In the genomic region with DNA sequence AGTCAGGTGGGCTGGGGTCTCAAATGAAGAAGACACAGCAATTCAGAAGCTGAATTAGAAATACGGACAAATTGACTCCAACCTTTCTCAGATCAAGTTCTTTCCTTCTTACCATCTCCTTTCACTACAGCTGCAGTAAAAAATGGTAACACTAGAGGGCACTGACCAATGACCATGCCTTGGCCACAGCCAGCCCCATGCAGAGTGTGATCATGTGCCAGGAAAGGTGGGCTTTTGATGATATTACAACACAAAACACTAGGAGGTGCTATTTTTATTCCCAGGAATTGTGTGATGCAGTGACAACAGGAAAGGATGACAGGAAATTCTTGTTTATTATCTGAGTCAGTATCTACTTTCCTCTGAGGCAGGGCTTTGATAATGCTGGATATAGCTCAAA, we compare ENCODE assay signal across 8 mouse cellular contexts. TPM values are rescaled to one million over a fixed set of nuclear protein-coding genes. Genes with fewer than 3 reads are reported as not detected.
DNase-seq lines count a peak whose midpoint lies in the region; ATAC-seq and TF ChIP-seq lines count a peak whose summit lies in the region.

No protein-coding gene starts in this region.

- no peaks in the 10 kb centered on the region for H3K4me1 ChIP-seq in heart, adult 2 months (ENCODE audit: control insufficient read depth, insufficient read depth, low read length)
- H3K4me1 ChIP-seq in forebrain, embryonic 12.5 days = no peaks in the 10 kb centered on the region

- H3K79me2 ChIP-seq in heart, adult 2 months (replicated peaks; ENCODE audit: control insufficient read depth, insufficient read depth, low read length) = no peaks in the 10 kb centered on the region

- no peaks in the 10 kb centered on the region for H3K36me3 ChIP-seq in heart, adult 2 months (ENCODE audit: control insufficient read depth, insufficient read depth, low read length)
- no peaks in the 10 kb centered on the region for H3K36me3 ChIP-seq in forebrain, embryonic 12.5 days (replicated peaks)

- H3K4me2 ChIP-seq in forebrain, embryonic 12.5 days = no peak overlapping the region

- 53% methylated on average over 1 of the region's 1 CpGs for WGBS in heart, adult 2 months
- 36% methylated on average over 1 of the region's 1 CpGs for WGBS in forebrain, embryonic 12.5 days

- intact Hi-C loops in heart, adult 2 months (cut with DNase I) = no loop called here

- H3K27ac ChIP-seq in heart, adult 2 months = no peak overlapping the region
- no peak overlapping the region for H3K27ac ChIP-seq in forebrain, embryonic 12.5 days

- DNase-seq in heart, adult 2 months = peak in 1 of 2 experiments; percentile 6
- no peak for DNase-seq in heart, adult 8-10 months (ENCODE audit: low spot score)
- DNase-seq in A20 (ENCODE audit: low read depth, low spot score) (peak; percentile 72), liver (peak; percentile 24), adipocyte (ENCODE audit: low spot score) (no peak)
- peak; percentile 17 for DNase-seq in c-Kit-positive CD71-negative TER-119-negative erythroid progenitor cells, embryonic 14.5 days (ENCODE audit: low read depth)
- DNase-seq in retina, postnatal 1 day = peak; percentile 50

- ATAC-seq in forebrain, embryonic 12.5 days (ENCODE audit: low FRiP score) = no peak

- H3K27me3 ChIP-seq in heart, adult 2 months (ENCODE audit: control insufficient read depth, insufficient read depth, low read length) = no peaks in the 10 kb centered on the region
- H3K27me3 ChIP-seq in forebrain, embryonic 12.5 days = no peaks in the 10 kb centered on the region

- no peak overlapping the region for H3K4me3 ChIP-seq in heart, adult 2 months
- H3K4me3 ChIP-seq in forebrain, embryonic 12.5 days (replicated peaks) = no peak overlapping the region

- TF ChIP-seq CTCF in heart, adult 2 months (IDR thresholded peaks at IDR 0.05) = peak; percentile 48

- H3K9ac ChIP-seq in heart, adult 2 months (ENCODE audit: low read depth, low read length) = no peak overlapping the region
- no peak overlapping the region for H3K9ac ChIP-seq in forebrain, embryonic 12.5 days

- no peak for TF ChIP-seq EP300 in heart, adult 2 months (IDR thresholded peaks at IDR 0.05; ENCODE audit: insufficient read depth, low read depth, low read length)

- no peaks in the 10 kb centered on the region for H3K9me3 ChIP-seq in forebrain, embryonic 12.5 days

- TF ChIP-seq POLR2A in heart, adult 2 months (IDR thresholded peaks at IDR 0.05; ENCODE audit: insufficient read depth, low read depth, low read length) = no peak

RNA-seq across cellular contexts. Expression of a gene that starts 11.6 kb away (rescaled TPM):
- not detected for total RNA-seq in heart, adult 2 months (2021)
- polyA plus RNA-seq in heart, adult 2 months (2012; rRNA removed) = 0.20 TPM in 1 of 2 replicates, not detected in the other
- total RNA-seq in heart, adult 8-10 months (2022) = not detected
- not detected in 2 replicates for polyA plus RNA-seq in forebrain, embryonic 12.5 days (2016; fragmentation: Nextera tagmentation; extraction: Ambion mirVana)

RNA-seq across cellular contexts. Expression of a gene that starts 55.1 kb away (rescaled TPM):
- total RNA-seq in heart, adult 2 months (2021) = not detected
- not detected in 2 replicates for polyA plus RNA-seq in heart, adult 2 months (2012; rRNA removed)
- not detected for total RNA-seq in heart, adult 8-10 months (2022)
- not detected in 2 replicates for polyA plus RNA-seq in forebrain, embryonic 12.5 days (2016; fragmentation: Nextera tagmentation; extraction: Ambion mirVana)

Comparison
In these comparisons a context has a peak if more than half of its experiments do, and no peak if none do; other contexts are left out.
1. DNase-seq: peak in A20 (single experiment), c-Kit-positive CD71-negative TER-119-negative erythroid progenitor cells, embryonic 14.5 days (single experiment), liver (single experiment) and retina, postnatal 1 day (single experiment); none in heart, adult 8-10 months (single experiment) and adipocyte (single experiment).